Mouse (Mus musculus) cerebellum, adult 9-10 months (tissue): Measurements from ENCODE around the gene Cnga2.
A peak's percentile ranks its signal among the peaks of the same experiment; 100 is the strongest.
"Not testable (repeated sequence)": the region's sequence is repeated elsewhere in the genome, so short reads cannot be mapped to it uniquely, and the experiment has no call there.

Experiments used
- DNase-seq: peaks from one replicate; pipeline ENCODE4 v3.0.0; 2022

Cnga2 gene

GRCm38 (mm10) chrX:71991549-71991948, at the start of gene Cnga2:
Gene Cnga2, plus strand, starts transcription at chrX:71991849.
- DNase-seq = no peak

GRCm38 (mm10) chrX:71946631-71947030, 45.0 kb upstream of the Cnga2 start:
- peak; percentile 21 for DNase-seq

- DNase-seq = no peak
Measured at GRCm38 (mm10) chrX:71958366-71958765, 33.3 kb upstream of the Cnga2 start.

GRCm38 (mm10) chrX:71962073-71963051, 29.3 kb upstream of the Cnga2 start, which contains the start of gene Prrg3:
Gene Prrg3, plus strand, starts transcription at chrX:71962624.
- DNase-seq = peak; percentile 16

GRCm38 (mm10) chrX:71963275-71963912, 28.3 kb upstream of the Cnga2 start:
- DNase-seq = no peak

GRCm38 (mm10) chrX:71968216-71968615, 23.4 kb upstream of the Cnga2 start:
- DNase-seq = no peak

- no peak for DNase-seq
Measured at GRCm38 (mm10) chrX:71968816-71969215, 22.8 kb upstream of the Cnga2 start.

- no peak for DNase-seq
Measured at GRCm38 (mm10) chrX:71971325-71971724, 20.3 kb upstream of the Cnga2 start.

- DNase-seq = no peak
Measured at GRCm38 (mm10) chrX:71972686-71973085, 19.0 kb upstream of the Cnga2 start, which contains the start of gene Fate1. Gene Fate1, plus strand, starts transcription at chrX:71972986.

GRCm38 (mm10) chrX:71977681-71978080, 14.0 kb upstream of the Cnga2 start:
- not testable (repeated sequence) for DNase-seq

- no peak for DNase-seq
Measured at GRCm38 (mm10) chrX:71980443-71980842, 11.2 kb upstream of the Cnga2 start.

- no peak for DNase-seq
Measured at GRCm38 (mm10) chrX:71981322-71981721, 10.3 kb upstream of the Cnga2 start.

GRCm38 (mm10) chrX:71983205-71983604, 8.4 kb upstream of the Cnga2 start:
- no peak for DNase-seq

- DNase-seq = no peak
Measured at GRCm38 (mm10) chrX:71983775-71984174, 7.9 kb upstream of the Cnga2 start.

GRCm38 (mm10) chrX:71995972-71996371, 4.3 kb downstream of the Cnga2 start:
- no peak for DNase-seq

GRCm38 (mm10) chrX:72009930-72010329, 18.3 kb downstream of the Cnga2 start:
- no peak for DNase-seq

GRCm38 (mm10) chrX:72012236-72012635, 20.6 kb downstream of the Cnga2 start:
- DNase-seq = no peak

GRCm38 (mm10) chrX:72012804-72013203, 21.2 kb downstream of the Cnga2 start:
- no peak for DNase-seq

GRCm38 (mm10) chrX:72022241-72022640, 30.6 kb downstream of the Cnga2 start:
- no peak for DNase-seq

GRCm38 (mm10) chrX:72022750-72023398, 31.2 kb downstream of the Cnga2 start:
- no peak for DNase-seq

GRCm38 (mm10) chrX:72023542-72023941, 31.9 kb downstream of the Cnga2 start:
- no peak for DNase-seq

- no peak for DNase-seq
Measured at GRCm38 (mm10) chrX:72044056-72044455, 52.4 kb downstream of the Cnga2 start.

GRCm38 (mm10) chrX:72047918-72048317, 56.3 kb downstream of the Cnga2 start:
- no peak for DNase-seq
